Mouse (Mus musculus): ENCODE results near the gene Fam173a. TPM values are rescaled to one million over a fixed set of nuclear protein-coding genes. Genes with fewer than 3 reads are reported as not detected.

Gene Fam173a
- polyA plus RNA-seq, 1 experiment from 2014 or later: 63.3 TPM

DNA sequence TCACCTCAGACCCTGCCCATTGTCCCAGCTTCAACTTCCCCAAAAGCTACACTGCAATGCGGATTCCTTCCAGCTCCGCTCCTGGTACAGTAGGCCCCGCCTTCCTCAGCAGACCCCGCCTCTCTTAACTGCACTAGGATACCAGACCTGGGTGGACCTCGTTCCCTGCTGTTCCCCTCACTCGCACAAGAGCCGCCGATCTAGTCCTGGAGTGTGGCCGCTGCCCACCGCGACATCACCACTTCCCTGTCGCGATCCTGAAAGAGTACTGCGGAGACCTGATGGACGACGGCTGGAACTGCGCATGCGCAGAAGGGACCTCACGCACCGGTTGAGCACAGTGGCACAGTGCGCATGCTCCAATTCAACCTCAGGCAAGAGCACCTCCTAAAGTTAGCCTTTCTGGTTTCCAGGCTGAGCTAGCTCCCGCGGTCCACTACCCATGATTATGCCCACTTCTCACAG is 7.4 kb downstream of the Fam173a start, which contains the start of gene Haghl:
TSS of gene Haghl (minus strand) at position 393 of the 465 bp plus-strand sequence.
- H3K4me3 ChIP-seq: peak within 1 kb of the TSS; percentile 79

DNA sequence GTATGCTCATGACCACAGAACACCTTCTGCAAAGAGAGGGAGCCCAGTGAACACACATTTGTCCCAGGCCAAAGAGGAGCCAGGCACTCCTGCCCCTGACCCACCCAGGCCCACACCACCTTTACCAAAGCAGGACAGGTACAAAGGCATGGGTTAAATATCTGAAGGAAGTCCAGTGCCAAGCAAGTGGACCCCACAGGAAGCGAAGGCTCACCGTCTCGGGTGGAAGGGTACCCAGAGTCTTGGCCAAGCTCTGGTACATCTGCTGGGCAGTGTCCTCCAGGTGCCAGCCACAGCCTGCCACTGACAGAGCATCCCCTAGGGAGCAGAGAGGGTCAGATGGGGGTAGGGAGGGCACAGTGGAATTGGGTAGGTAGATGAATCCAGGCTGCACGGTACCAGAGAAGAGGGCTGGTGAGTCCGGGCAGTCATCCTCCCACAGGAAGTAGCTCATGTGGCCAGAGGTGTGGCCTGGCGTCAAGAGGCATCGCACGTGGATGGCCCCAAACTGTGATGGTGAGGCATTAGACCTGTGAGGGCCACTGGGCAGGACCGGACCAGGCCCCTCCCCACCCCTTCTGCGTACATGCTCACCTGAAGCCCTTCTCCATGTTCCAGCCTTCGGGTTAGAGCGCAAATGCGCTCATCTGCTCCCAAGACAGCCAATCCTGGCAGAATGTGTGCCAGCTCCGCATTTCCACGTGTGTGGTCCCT is 8.7 kb downstream of the Fam173a start:
- H3K4me3 ChIP-seq: peak overlapping the region; percentile 79
- peaks cover 68% of the 10 kb centered on the region for H3K36me3 ChIP-seq
- peak overlapping the region; percentile 95 for H3K27ac ChIP-seq

More for the DNA sequence above, 7.4 kb downstream of the Fam173a start, which contains the start of gene Haghl:
- DNase-seq (ENCODE audit: low spot score): peak; percentile 99
- under 1% methylated on average over 23 of the region's 23 CpGs for WGBS
- peaks cover 30% of the 10 kb centered on the region for H3K4me1 ChIP-seq
- no peaks in the 10 kb centered on the region for H3K27me3 ChIP-seq (ENCODE audit: low read depth, poor library complexity, severe bottlenecking)
- no peaks in the 10 kb centered on the region for H3K9me3 ChIP-seq (replicated peaks)
- H3K27ac ChIP-seq: peak within 1 kb of the TSS; percentile 95
- peaks cover 68% of the 10 kb centered on the region for H3K36me3 ChIP-seq

DNA sequence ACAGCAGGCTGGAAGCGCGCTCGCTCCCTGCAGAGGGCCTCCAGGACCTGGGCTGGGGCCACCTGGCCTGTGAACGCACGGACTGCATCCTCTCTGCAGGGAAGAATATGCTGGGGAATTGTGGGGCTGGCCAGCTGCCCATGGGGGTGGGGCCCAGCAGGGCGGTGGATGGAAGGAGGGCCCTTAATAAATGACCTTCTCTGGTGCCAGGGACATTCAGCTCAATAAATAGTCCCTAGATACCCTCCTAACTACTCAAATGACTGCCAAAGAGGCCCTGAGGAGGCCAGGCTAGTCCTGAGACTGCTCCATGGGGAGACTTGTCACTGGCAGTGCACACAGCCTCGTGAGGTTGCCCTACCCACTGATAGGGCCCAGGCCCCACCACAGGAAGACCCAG is 9.6 kb downstream of the Fam173a start:
- Histone ChIP-seq H3K36me3 (peaks cover 60% of the 10 kb centered on the region), H3K27ac (no peak overlapping the region)
- WGBS: 88% methylated on average over 7 of the region's 7 CpGs

More for the DNA sequence above, 8.7 kb downstream of the Fam173a start:
- 86% methylated on average over 15 of the region's 15 CpGs for WGBS
- peaks cover 30% of the 10 kb centered on the region for H3K4me1 ChIP-seq
- DNase-seq (ENCODE audit: low spot score): no peak
- no peaks in the 10 kb centered on the region for H3K9me3 ChIP-seq (replicated peaks)
- H3K27me3 ChIP-seq (ENCODE audit: low read depth, poor library complexity, severe bottlenecking): no peaks in the 10 kb centered on the region

DNA sequence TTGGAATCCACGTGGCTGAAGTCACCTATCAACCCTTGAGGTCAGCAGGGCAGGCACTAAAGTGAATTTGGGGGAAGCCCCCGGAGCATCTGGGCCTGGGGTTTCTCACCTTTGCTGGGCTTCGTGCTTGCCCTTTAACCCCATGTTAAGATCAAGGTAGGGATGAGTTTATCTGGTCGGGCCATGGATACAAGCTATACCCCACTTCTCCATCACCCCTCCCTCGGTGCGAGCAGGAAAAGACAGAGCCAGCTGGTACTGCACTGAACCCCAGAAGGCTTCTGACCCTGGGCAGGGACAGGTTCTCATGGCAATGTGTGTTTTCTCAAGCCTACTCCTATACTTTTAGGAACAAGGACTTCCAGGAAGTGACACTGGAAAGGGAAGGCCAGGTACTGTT is 11.4 kb downstream of the Fam173a start:
- no peaks in the 10 kb centered on the region for H3K9me3 ChIP-seq (replicated peaks)
- no peak for DNase-seq (ENCODE audit: low spot score)
- no peaks in the 10 kb centered on the region for H3K27me3 ChIP-seq (ENCODE audit: low read depth, poor library complexity, severe bottlenecking)
- peaks cover 58% of the 10 kb centered on the region for H3K36me3 ChIP-seq
- WGBS: 75% methylated on average over 6 of the region's 6 CpGs
- peaks cover 30% of the 10 kb centered on the region for H3K4me1 ChIP-seq
- no peak overlapping the region for H3K4me3 ChIP-seq
- no peak overlapping the region for H3K27ac ChIP-seq

More for the DNA sequence above, 9.6 kb downstream of the Fam173a start:
- Histone ChIP-seq H3K9me3 (replicated peaks) (no peaks in the 10 kb centered on the region), H3K4me3 (peak overlapping the region; percentile 79; the same call in 1 of the 2 replicates), H3K4me1 (peaks cover 30% of the 10 kb centered on the region), H3K27me3 (ENCODE audit: low read depth, poor library complexity, severe bottlenecking) (no peaks in the 10 kb centered on the region)
- DNase-seq (ENCODE audit: low spot score): no peak

DNA sequence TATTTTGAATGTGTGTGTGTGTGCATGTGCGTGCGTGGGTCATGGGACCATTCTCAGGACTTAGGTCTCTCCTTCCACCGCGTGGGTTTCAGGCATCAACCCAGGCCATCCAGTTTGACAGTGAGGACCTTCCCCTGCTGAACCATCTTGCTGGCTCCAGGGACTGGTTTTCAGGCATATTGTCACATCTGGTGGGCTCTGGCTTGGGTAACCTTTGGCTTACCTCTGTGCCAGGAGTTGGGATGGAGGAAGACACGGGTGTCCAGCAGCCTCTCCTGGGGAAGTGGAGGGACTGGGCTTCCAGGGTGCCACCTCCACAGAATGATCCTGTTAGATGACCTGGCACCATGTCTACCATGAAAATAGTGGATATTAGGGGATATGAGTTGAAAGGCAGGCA is 14.8 kb downstream of the Fam173a start:
- no peak for DNase-seq (ENCODE audit: low spot score)
- Histone ChIP-seq H3K4me3 (no peak overlapping the region), H3K27me3 (ENCODE audit: low read depth, poor library complexity, severe bottlenecking) (no peaks in the 10 kb centered on the region), H3K9me3 (replicated peaks) (no peaks in the 10 kb centered on the region), H3K4me1 (peaks cover 21% of the 10 kb centered on the region), H3K27ac (no peak overlapping the region), H3K36me3 (peaks cover 44% of the 10 kb centered on the region)
- 96% methylated on average over 5 of the region's 5 CpGs for WGBS

DNA sequence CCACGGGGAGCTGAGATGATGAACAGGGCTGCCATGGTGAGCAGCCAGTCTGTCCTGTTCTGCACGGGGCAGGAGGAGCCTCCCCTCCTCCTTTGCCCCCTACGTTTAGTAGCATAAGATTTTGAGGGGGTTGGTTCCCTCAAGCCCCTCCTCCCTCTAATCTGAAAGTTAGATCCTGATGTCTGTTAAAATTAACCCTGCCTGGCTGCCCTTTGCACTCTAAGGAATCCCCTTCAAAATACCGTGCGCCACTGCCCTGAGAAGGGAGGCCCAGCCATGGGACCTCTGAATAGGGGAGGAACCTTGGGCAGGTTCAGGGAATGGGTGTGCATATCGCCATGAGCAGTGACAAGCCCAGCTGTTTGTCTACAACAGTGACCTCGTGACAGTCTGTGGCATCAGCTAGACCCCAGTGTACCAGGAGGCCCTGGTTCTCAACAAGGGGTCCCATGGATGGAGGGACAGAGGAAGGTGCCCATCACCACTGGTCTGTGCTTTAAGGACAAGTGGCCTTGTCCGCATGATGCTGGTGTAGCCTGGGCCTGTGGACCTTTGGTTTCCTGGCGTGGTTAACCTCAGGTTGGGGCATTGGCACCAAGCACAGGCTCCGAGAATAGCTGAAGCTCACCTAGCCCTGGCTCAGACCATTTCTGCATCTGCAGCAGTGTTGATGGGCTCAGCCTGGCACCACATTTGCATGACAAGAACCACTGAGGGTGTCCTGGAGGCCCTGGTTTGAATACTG is 17.2 kb downstream of the Fam173a start:
- Histone ChIP-seq H3K27ac (no peak overlapping the region), H3K9me3 (replicated peaks) (no peaks in the 10 kb centered on the region), H3K36me3 (peaks cover 20% of the 10 kb centered on the region), H3K27me3 (ENCODE audit: low read depth, poor library complexity, severe bottlenecking) (no peaks in the 10 kb centered on the region), H3K4me3 (no peak overlapping the region), H3K4me1 (peaks cover 19% of the 10 kb centered on the region)
- DNase-seq (ENCODE audit: low spot score): no peak
- 81% methylated on average over 10 of the region's 10 CpGs for whole genome bisulfite sequencing

DNA sequence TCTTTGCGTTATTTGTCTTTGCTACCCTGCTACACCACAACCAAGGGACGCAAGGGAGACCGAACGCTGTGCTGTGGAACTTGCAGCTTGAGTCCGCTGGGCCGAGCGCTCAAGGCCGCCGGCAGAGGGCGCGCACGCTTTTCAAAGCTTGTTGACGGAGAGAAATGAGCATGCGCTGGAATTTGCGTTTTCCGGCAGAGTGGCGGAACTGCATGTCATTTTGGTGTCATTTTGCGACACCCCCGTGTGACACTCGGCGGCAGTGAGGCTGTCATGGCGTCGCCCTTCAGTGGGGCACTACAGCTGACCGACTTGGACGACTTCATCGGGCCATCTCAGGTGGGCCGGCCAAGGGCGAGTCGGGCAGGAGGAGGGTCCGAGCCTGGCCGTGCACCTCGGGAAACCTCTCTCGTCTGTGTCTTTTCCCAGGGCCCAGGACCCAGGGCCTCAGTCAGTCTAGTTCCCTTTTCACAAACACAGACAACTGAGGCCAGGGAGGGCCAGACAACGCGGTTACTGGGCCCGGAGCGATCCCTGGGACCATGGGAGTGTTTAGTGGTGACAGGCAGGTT is 19.1 kb downstream of the Fam173a start, which contains the start of gene Narfl:
TSS of gene Narfl (plus strand) at position 228 of the 572 bp plus-strand sequence.
- H3K4me1 ChIP-seq: peaks cover 23% of the 10 kb centered on the region
- under 1% methylated on average over 37 of the region's 37 CpGs for WGBS
- H3K4me3 ChIP-seq: peak within 1 kb of the TSS; percentile 66
- H3K27ac ChIP-seq: peak within 1 kb of the TSS; percentile 69
- H3K27me3 ChIP-seq (ENCODE audit: low read depth, poor library complexity, severe bottlenecking): peaks cover 6% of the 10 kb centered on the region
- H3K36me3 ChIP-seq: peaks cover 8% of the 10 kb centered on the region
- no peaks in the 10 kb centered on the region for H3K9me3 ChIP-seq (replicated peaks)
- DNase-seq (ENCODE audit: low spot score): peak; percentile 100

DNA sequence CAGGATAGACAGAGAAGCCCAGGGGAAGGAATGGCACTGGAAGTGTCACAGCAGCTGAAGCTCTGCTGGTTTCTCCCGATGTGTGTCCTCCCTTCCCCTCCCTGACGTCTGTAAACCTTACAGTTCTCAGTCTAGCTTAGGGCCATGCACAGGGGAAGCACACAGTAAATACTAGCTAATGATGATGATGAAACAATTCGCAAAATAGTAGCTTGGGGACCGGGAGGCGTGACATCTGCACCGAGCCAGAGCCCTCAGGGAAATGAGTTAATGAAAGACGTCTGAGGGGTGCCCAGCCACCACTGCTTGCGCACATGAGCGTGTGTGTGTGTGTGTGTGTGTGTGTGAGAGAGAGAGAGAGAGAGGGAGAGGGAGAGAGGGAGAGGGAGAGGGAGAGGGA is 23.4 kb downstream of the Fam173a start:
- H3K27me3 ChIP-seq (ENCODE audit: low read depth, poor library complexity, severe bottlenecking): peaks cover 6% of the 10 kb centered on the region
- WGBS: 56% methylated on average over 9 of the region's 9 CpGs
- H3K27ac ChIP-seq: no peak overlapping the region
- DNase-seq (ENCODE audit: low spot score): no peak
- no peak overlapping the region; the same call in 1 of the 2 replicates for H3K4me3 ChIP-seq
- H3K9me3 ChIP-seq (replicated peaks): no peaks in the 10 kb centered on the region
- H3K4me1 ChIP-seq: peaks cover 23% of the 10 kb centered on the region
- H3K36me3 ChIP-seq: no peaks in the 10 kb centered on the region

DNA sequence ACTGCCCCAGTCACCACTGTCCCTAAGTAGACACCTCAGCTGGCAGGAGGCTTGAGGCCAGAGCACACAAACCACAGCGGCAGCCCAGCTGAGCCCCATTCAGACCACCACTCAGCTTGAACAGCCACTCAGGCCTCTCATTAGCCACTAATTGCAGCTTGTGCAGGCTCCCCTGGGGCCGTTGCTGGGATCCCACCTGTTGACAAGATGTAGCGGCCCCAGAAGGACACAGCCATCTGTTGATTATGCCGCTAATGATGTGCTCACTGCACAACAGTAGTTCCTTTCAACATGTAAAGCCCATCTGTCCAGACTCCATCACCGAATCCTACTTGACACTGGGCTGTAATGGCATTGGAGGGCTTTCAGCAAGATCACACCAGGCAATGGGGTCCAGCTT is 26.8 kb downstream of the Fam173a start:
- no peak overlapping the region for H3K27ac ChIP-seq
- H3K27me3 ChIP-seq (ENCODE audit: low read depth, poor library complexity, severe bottlenecking): peaks cover 6% of the 10 kb centered on the region
- H3K4me1 ChIP-seq: peaks cover 15% of the 10 kb centered on the region
- H3K9me3 ChIP-seq (replicated peaks): no peaks in the 10 kb centered on the region
- H3K4me3 ChIP-seq: no peak overlapping the region
- DNase-seq (ENCODE audit: low spot score): peak; percentile 61
- WGBS: 47% methylated on average over 5 of the region's 5 CpGs
- H3K36me3 ChIP-seq: no peaks in the 10 kb centered on the region

DNA sequence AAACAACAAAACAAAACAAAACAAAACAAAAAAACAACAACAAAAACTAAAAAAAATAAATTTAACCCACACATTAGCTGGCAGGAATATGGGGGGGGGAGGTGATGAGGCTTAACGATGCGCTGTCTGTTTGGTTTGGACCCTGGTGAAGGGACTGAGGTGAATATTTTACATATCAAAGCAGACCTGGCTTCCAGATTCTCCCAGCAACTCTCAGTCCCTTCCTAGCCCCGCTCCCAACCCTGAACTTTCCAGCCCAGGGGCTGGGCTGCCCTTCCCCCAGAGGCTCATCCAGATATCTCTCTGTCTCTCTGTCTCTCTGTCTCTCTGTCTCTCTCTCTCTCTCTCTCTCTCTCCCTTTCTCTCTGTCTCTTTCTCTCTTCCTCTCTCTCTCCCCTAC is 30.1 kb downstream of the Fam173a start:
- WGBS: 33% methylated on average over 3 of the region's 3 CpGs
- no peaks in the 10 kb centered on the region for H3K36me3 ChIP-seq
- no peaks in the 10 kb centered on the region for H3K27me3 ChIP-seq (ENCODE audit: low read depth, poor library complexity, severe bottlenecking)
- H3K4me1 ChIP-seq: peaks cover 11% of the 10 kb centered on the region
- no peak for DNase-seq (ENCODE audit: low spot score)
- H3K9me3 ChIP-seq (replicated peaks): no peaks in the 10 kb centered on the region
- H3K4me3 ChIP-seq: no peak overlapping the region
- H3K27ac ChIP-seq: no peak overlapping the region

DNA sequence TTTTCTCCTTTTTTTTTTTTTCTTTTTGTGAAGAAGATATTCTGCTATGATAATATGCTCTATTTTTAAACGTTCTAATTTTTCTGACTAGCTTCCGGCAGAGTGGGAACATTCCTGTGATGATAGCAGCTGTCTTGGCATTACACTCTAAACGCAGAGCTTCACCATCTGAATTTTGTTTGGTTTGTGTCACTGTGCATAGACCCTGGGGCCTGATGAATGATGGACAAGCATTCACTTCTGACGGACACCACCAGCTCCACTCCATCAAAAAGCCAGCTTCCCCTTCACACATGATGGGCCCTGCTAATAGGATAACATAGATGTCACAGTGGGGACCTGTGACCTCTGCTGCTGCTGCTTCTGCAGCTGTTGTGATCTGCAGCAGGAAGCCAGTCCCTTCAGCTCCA is 31.1 kb downstream of the Fam173a start:
- H3K27me3 ChIP-seq (ENCODE audit: low read depth, poor library complexity, severe bottlenecking): no peaks in the 10 kb centered on the region
- 66% methylated on average over 4 of the region's 4 CpGs for WGBS
- H3K27ac ChIP-seq: no peak overlapping the region
- peaks cover 9% of the 10 kb centered on the region for H3K4me1 ChIP-seq
- H3K4me3 ChIP-seq: no peak overlapping the region
- no peaks in the 10 kb centered on the region for H3K36me3 ChIP-seq
- H3K9me3 ChIP-seq (replicated peaks): no peaks in the 10 kb centered on the region
- DNase-seq (ENCODE audit: low spot score): no peak

DNA sequence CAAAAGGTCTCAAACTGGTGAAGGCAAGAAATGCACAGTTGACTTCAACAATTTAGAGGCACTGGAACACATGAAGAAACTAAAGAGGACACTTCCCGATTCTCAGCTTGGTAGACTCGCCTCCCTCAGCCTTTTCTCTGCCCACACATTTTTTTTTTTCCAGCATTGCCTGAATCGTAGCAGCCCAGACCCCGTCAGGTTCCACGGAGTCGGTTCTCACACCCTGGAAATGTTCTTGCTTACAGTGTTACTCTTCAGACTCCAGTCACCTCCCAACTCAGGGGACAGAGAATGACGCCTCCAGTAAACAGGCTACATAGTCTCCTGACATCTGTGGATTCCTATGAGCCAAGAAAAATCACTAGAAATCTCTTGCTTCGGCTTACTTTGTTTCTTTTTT is 32.6 kb downstream of the Fam173a start:
- Histone ChIP-seq H3K27me3 (ENCODE audit: low read depth, poor library complexity, severe bottlenecking) (no peaks in the 10 kb centered on the region), H3K9me3 (replicated peaks) (no peaks in the 10 kb centered on the region), H3K4me1 (peaks cover 14% of the 10 kb centered on the region), H3K4me3 (no peak overlapping the region), H3K27ac (no peak overlapping the region), H3K36me3 (no peaks in the 10 kb centered on the region)
- 80% methylated on average over 8 of the region's 8 CpGs for WGBS
- DNase-seq (ENCODE audit: low spot score): no peak

DNA sequence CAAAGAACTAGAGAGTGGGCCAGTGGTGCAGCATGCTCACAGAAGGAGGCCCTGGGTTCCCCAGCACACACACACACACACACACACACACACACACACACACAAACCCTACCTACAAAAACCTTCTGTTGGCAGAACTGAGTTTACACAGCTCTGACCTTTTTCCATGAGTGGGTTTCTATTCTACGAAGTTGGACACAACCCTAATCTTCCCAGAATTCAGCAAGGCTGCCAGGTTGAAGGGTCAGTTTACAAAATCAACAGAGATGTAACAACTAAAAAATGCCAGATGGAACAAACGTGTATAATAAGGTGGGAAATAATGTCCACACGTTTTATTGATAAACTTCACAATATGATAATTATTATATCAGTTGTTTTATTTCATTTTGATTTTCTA is 35.0 kb downstream of the Fam173a start:
- Histone ChIP-seq H3K9me3 (replicated peaks) (no peaks in the 10 kb centered on the region), H3K4me3 (no peak overlapping the region), H3K27me3 (ENCODE audit: low read depth, poor library complexity, severe bottlenecking) (no peaks in the 10 kb centered on the region), H3K36me3 (no peaks in the 10 kb centered on the region), H3K4me1 (peaks cover 16% of the 10 kb centered on the region), H3K27ac (no peak overlapping the region)
- DNase-seq (ENCODE audit: low spot score): no peak
- 83% methylated on average over 3 of the region's 3 CpGs for WGBS
